Mouse (Mus musculus): ENCODE measurements around the gene Slc22a14.

The Slc22a14 gene

DNA sequence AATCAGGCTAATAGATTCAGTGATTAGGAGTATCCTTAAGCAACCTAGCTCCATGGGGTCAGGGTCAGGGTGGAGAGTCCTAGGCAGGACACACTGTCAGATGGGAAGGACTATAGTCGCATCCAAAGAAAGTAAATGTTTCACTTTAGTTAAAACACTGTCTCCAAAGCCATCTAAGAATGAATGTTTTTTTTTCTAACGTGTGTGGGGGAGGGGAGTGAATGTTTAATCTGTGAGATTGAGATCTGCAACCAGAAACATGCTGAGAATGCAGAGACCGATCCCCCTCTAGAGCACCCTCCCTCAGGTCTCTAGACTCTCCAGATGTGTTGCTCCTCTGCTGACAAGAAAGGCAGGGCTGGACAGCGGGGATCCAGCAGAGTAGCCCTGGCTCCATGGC lies 158.2 kb downstream of the Slc22a14 start:
- in situ Hi-C loops (cut with MboI, MseI), result no loop called here

DNA sequence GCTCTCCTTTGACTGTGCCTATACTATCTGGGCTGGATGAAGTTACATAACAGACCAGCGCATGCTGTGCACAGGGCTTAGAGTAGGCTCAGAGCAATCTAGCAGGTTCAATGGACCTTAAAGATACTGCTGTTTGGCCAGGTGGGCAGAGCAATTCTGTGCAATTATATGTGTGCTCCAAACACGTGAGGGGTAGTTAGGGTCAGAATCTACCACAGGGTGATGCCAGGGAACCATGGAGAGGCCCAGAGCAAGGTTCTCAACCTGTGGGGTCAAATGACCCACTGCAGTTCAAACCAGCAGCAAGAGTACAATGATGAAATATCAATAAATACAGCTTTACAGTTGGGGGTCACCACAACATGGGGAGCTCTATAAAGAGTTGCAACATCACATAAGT lies 158.7 kb downstream of the Slc22a14 start:
- in situ Hi-C loops (cut with MboI, MseI), result no loop called here

DNA sequence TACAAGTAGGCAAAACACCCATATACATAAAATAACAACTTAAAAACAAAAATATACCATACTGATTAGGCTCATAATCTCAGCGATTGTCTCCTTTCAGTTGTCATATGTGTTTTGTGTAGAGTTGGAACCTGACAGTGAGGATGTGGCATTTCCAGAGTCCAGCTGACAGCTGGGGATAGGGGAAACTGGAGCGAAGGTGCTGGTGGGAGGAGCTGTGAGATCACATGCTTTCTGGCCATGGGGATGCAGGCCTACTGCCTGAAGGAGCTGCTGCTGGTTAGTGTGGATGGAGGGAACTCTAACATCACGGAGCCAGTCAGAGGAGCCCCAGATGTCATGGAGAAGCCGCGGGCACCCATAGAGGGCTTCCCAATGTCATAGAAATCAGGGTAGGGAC lies 159.6 kb downstream of the Slc22a14 start:
- in situ Hi-C loops (cut with MboI, MseI), result no loop called here

DNA sequence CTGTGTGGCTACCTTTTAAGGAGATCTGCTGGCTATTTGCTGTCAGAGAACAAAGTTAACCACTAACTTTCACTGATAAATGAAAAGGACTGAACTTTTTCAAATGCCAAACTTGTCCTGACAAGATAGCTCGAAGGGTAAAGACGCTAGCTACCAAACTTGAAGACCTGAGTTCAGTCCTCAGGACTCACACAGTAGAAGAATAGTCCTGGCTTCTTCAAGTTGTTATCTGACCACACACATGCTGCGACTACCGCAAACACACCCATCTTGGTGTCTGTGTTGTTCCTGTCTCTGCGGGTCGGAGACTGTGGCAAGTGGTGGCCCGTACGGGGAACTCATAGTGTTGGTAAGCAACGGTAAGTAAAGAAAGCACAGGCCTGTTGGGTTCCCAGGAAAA lies 161.7 kb downstream of the Slc22a14 start:
- in situ Hi-C loops (cut with MboI, MseI), result no loop called here

DNA sequence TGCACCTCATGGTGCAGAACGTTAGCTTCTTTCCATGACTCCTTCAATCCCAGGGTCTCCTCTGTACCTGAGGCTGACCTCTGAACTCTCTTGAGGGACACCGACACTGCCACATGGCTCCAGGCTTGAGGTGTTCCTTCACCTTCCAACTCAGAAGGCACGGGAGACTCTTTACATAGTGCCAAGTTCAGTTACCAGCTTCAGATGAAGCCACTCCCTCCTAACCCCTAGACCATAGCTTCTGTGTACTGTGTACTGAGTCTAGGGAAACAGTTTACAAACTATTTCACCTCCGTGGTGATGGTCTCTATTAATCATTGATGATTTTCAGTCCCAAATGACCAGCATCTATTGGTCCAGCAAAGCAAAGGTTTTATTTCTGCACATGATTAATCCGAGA lies 163.7 kb downstream of the Slc22a14 start:
- in situ Hi-C loops (cut with MboI, MseI), result no loop called here

DNA sequence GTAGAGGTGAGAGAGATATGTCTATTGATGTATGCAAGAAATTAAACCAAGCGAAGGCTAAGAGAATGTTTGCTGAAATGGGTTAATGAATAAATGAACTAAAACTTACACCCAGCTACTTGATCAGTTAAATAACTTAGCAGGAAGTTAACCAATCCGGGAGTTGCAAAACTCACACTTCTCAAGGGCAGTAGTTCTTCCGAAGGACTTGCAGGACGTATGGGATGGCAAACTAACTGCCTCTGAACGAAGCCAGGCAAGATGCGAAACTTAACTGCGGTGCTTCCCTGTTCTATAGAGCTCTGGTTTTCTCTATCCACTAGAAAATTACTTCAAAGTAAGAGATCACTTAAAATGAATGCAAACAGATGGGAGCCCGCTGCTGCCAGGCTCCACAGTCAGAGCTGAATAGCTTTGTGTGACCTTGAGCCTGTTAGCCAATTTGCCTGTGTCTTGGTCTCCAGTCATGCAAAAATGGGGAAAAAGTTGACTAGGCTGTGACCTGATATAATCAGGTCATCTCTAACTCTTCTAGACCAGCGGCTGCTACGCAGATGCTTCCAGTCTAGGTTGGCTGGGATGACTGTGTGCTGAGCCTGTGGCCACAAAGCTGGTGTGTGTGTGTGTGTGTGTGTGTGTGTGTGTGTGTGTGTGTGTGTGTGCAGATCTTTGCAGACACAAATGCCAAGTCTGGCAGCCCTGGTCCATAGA lies 166.0 kb downstream of the Slc22a14 start:
- in situ Hi-C loops (cut with MboI, MseI), result no loop called here

DNA sequence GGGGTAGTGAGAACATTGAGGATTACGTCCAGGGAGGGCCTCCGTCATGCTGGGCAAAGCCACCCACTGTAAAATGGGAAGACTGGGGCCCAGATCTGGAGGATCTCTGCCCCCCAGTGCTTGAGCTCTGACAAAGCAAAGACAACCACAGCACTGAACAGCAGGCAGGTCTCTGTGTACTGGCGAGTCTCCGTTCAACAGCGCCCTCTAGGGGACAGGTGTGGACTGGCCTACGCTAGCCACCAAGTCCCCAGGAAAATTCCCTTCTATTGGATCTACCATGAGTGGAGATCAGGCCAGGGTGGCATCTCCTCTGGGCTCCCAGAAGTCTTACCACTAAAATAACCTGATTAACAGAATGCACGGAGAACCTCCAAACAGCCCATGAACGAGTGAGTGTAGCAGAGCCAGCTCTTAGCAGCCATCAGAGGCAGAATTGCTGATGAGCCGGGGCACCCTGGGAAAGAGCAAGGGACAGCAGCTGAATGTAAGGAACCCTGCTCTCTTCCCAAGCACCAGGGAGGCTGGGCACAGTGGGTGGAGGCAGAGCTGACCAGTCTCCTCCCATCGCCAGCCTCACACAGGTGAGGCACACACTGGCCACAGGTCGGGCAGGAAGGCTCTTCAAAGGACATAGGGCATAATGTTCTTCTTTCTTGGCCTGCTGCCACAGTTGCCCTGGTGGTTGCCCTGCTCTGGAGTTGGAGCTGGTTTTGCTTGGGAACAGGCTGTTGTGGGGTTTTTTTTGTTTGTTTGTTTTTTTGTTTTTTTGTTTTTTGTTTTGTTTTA lies 173.0 kb downstream of the Slc22a14 start:
- in situ Hi-C loops (cut with MboI, MseI), result loop anchor here (5.0 kb wide), 1 partner anchor 50 kb away; no protein-coding TSS in a partner anchor

DNA sequence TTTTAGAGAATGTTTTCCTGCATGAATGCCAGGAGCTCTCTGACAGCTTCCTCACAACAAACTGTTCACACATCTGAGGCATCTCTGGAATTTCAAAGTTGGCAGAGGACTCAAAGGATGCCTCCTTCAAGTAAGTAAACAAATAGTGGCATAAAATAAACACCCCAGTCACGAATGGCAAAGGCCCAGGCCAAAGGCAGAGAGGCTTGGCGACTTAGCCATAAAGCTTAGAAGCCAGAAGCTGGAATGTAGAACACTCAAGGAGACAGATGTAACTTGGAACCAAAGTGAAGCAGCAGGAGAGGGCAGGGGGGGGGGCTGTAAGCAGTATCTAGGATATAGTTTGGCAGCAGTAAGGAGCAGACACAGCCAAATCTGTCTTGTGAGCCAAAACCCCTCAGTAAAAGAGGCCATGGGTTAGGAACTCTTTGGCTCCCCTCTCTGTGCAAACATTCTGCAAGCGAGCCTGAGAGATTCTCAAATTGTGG lies 184.1 kb downstream of the Slc22a14 start:
- in situ Hi-C loops (cut with MboI, MseI), result no loop called here

DNA sequence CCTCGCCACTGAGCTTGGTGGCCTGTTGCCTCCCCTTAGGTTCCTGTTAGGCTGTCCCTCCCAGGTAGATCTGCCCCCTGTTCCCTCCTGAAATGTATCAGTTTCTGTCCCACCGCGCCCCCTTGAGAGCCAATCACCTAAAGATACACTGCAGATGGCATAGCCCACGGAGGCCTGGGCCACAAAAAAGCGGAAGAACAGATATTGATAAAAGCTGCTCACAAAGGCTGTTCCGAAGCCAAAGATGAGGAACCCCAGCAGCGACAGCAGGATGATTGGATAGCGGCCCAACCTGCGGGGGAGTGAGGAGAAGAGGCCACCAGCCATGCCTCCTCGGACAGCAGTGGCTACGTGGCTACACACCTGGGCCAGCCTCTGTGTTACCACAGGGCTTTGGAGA lies 186.1 kb downstream of the Slc22a14 start:
- in situ Hi-C loops (cut with MboI, MseI), result no loop called here

DNA sequence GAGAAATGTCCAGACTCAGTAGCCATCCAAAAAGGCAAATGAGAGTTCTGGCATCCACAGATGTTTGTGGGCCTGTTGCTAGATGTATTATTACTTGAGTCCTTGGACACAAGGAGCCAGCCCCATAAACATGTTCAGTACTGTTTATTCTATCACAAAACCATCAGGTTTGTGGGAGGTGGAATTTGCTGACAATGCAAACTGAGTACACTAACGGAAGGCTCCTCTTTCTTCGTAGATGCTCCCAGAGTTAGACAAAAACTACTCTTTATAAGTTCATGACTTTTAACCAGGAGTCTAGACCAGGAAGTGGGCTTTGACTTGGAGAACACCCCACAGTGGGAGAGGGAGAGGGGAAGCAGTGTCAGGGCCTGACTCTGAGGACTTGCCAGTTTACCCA lies 197.7 kb downstream of the Slc22a14 start:
- in situ Hi-C loops (cut with MboI, MseI), result no loop called here

DNA sequence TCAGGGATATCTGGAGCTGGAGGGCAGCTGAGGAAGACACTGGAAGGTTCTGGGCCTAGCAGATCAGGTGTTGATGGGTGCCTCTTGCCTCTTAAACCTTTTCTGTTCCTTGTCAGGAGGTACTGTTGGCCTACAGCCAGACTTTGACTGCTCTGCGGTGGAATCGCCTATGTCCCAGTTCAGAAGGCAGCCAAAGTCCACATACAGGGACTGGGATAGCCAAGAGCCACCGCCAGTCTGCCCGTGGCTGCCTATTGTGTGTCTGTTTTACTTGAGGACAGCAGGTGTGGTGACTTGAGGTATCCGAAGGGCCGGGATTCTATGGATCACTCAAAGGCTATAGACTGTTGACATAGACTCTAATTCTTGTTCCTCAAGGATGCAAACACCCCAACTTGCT lies 199.8 kb downstream of the Slc22a14 start:
- in situ Hi-C loops (cut with MboI, MseI), result no loop called here

DNA sequence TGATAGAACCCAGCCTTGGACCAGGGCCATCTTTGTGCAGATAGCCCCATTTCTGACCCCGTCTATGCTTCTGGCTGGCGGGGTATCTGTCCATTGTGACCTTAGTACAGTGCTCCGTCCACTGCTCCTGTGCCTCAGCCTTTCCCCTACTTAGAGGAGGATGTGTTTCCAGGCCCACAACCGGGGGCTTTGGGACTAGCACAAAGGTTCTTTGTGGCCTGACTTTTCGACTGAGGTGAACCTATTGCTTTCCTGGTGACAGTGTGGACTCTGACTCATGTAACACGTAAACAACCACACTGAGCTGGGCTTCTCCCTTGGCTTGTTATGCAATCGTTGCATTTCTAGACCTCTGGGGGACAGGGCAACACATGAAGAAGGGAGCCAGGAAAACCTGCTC lies 200.6 kb downstream of the Slc22a14 start:
- in situ Hi-C loops (cut with MboI, MseI), result no loop called here

DNA sequence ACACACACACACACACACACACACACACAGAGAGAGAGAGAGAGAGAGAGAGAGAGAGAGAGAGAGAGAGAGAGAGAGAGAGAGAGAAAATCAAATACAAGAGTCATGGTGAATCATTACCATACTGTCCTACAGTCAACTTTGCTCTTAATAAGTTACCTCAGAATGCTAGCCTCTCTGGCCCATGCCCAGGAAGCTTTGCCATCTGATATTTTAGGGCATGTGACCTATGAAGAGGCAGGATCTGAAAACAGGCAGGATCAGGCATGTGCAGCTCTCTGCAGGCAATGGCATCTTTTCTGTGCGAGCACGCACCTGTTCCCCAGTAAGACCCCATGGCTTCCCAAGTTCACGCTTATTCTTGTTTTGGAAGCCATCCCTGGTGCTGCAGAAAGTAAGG lies 204.7 kb downstream of the Slc22a14 start:
- in situ Hi-C loops (cut with MboI, MseI), result no loop called here

DNA sequence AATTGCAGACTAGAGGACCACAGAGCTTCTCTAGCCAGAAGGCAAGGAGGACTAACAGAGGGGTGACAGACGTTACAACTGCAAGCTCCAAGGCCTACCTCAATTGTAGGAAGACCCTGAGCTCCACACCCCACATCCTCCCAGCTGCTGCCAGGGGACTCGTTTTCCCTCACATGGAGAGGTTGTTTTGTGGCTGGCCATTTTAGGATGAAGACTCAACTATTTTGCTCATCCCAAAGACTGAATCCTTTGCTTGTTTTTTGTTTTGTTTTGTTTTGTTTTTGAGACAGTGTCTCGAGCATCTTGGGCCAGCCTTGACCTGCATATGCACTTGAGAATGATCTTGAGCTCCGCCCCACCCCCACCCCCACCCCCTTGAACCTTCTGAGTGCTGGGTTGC lies 206.5 kb downstream of the Slc22a14 start, which contains the start of gene Gm47289:
Gene Gm47289 (plus strand): TSS at position 301 of the 400 bp plus-strand sequence.
- in situ Hi-C loops (cut with MboI, MseI), result no loop called here

DNA sequence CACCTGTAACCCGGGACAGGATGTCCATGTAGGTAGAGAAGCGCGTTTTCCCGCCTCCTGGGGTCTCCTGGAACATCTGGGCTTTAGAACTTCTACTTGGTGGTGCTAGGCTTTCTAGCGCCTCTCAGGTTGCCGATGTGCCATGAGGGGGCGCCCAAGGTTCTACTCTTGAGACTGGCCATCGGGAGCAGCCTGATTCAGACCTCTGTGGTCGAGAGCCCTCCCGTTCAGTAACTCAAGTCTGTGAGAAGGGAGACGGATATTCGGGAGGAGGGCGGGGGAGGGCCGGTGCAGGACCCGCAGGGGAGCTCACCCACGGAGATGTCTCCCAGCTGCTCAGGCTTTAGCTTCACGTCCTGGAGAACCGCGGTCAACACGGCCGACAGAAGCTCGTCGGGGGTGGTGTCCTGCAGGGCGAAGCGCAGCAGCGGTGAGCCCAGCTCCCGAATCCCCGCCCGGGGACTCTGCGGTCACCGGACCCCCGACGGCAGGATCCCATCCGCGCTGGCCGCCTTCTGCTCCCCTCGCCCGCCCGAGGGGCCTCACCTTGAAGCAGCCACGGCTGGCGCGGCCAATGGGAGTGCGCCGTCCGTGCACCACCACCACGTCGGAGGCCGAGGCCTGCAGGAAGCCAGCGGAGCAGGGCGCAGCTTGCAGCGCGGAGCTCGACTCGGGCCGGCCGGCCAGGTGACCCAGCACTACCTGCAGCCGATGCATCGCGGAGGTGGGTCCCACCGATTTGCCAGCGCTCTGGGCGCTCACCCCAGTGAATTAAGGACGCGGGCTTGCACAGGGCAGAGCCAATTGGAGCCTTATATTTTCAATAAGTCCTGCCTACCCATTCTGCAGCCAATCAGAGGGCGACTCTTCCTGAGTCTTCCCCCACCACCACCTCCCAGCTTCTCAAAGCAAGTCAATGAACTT lies 208.8 kb downstream of the Slc22a14 start, which contains the start of gene Acaa1b:
Gene Acaa1b (minus strand): TSS at position 816 of the 924 bp plus-strand sequence.
- in situ Hi-C loops (cut with MboI, MseI), result no loop called here

DNA sequence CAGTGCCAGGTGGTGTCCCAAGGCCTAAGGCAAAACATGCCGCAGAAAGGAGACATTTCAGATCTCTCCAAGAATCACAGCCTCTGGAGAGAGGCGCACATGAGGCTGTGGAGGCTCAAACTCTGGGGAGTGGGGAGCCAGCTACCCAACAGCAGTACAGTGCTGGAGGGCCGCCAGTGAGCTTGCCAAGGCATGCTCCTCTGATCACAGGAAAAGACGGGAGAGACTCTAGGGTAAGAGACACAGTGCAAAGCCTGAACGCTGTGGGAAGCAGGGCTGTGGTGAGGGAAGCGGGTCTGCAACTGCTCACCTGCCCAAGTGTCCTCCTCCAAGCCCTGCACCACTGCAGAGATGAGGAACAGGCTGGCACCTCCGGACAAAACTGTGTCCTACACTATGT lies 209.5 kb downstream of the Slc22a14 start:
- in situ Hi-C loops (cut with MboI, MseI), result no loop called here

DNA sequence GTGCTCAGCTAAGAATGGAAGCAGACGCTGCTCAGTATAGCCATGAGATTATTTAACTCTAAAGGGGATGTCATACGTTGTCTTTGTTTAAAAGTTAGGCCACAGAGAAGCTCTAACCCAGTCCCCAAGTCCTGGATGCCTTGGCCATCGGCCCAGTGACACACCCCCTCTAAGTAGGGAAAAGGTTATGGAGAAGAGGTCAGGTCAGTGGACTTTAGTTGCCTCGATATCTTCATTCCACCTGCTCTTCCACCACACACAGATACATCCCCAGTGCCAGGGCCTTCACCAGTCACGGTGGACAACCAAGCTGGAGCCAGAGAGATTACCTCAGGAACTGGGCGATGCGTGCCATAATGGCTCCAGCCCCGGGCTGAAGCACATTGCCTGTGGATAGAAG lies 209.9 kb downstream of the Slc22a14 start:
- in situ Hi-C loops (cut with MboI, MseI), result no loop called here

DNA sequence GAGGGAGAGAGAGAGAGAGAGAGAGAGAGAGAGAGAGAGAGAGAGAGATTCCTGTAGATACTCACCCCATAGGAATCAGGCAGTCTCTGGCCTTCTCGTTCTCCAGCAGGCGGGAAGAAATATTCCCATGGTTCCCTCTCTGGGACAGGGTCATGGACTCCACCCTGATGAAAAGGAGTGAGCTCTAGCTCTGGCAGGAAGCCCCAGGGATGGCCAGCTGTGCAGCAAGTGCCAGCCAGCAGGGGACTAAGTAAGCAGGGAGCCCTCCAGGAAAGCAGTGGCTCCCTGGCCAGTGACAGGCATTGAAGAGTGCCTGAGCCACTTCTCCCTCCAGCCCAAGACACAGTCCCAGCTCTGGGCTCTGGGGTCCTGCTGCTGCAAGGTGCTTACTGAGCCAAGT lies 213.6 kb downstream of the Slc22a14 start:
- in situ Hi-C loops (cut with MboI, MseI), result loop anchor here (5.0 kb wide), 1 partner anchor 196 kb away; no protein-coding TSS in a partner anchor

DNA sequence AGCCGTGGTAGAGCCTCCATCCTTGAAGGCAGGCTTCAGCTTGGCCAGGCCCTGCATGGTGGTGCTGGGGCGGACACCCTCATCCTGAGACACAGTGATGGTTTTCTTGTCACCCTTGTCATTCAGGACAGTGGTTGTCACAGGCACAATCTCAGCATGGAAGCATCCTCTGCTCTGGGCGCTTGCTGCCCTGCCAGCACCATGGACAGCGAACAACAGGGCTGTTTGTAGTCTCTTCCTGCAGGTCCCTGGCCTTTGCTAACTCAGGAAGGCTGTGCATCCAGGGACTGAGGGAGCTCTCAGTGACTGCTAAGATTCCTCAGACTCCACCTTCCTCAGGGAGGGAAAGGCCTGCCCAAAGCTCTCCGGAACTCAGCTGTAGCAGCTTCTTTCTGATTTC lies 215.8 kb downstream of the Slc22a14 start:
- in situ Hi-C loops (cut with MboI, MseI), result no loop called here

DNA sequence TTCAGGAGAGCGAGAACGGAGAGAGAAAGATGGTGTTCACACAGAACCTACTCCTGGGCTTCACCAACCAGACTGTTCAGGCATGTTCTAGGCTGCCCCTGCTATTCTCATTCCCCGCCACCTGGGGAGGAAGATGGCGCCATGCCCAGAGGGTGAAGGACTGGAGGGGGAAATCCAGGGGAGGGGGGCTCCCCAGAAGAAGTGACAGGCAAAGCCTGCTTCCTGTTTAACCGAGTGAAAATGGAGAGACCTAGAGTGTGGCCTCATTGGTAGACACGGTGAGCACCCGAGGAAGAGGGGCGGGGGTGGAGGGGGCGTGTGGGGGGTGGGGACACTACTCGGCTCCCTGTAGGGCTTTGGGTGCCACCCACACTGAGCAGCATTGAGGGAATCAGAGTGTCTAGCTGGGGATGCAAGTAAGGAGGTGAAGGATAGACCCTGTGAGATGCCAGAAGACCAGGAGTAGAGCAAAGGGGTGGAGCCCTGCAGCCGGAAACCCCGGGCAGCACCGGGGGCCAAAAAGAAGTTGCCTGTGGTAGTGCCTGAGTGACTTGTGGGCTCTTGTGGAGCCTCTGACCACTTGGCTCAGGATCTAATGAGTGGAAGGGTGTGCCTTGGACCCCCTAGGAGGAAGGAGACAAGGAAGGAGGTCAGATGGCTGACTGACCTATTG lies 219.1 kb downstream of the Slc22a14 start:
- in situ Hi-C loops (cut with MboI, MseI), result no loop called here

DNA sequence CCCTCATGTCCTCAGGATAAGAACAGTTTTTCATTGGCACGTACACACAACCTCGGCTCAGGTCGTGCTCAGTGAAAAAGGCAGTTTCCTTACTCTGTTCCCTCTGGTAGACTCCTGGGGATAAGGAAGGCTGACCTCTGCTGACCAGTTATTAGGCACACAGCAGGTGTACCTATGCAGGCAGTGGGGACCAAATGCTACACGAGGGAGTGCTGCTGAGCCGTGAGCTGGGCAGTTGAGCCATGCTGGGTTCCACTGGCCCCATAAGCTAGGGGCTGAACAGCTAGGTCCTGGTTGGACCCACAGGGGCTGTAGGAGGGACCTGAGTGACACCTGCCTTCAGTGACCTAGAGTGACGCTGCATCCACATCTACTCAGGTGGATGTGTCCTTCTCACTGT lies 219.7 kb downstream of the Slc22a14 start:
- in situ Hi-C loops (cut with MboI, MseI), result no loop called here
